Mouse (Mus musculus): Measurements from ENCODE around the gene Kdm4b.

DNA sequence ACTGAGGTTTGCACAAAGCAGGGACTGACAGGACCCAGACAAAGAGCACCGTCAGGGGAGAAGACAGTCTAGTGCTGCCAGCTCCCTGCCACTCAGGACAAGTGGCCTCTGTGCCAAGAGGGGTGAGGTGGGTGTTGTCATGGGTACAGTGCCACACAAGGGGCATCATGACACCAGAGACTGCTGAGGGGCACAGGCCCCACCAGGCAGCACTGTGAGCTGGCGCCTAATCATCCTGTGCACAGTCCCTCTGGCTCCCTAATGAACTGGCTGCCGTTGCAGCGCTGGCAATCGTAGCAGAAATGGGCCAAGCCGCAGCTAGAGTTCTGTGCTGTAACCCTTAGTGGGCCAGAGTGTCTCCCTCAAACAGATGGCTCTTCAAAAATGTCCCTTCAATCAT lies 54.4 kb downstream of the Kdm4b start:
- TF ChIP-seq POLR2A (IDR thresholded peaks at IDR 0.05; ENCODE audit: borderline replicate concordance, extremely low read depth, insufficient read depth, insufficient read length, poor library complexity, severe bottlenecking) (no peak), CTCF (IDR thresholded peaks at IDR 0.05; ENCODE audit: borderline replicate concordance, extremely low read depth, insufficient read depth, insufficient read length) (no peak)

Measured in brain, embryonic 14.5 days (tissue).